8 mouse cellular contexts compared by ENCODE assay signal in the genomic region with DNA sequence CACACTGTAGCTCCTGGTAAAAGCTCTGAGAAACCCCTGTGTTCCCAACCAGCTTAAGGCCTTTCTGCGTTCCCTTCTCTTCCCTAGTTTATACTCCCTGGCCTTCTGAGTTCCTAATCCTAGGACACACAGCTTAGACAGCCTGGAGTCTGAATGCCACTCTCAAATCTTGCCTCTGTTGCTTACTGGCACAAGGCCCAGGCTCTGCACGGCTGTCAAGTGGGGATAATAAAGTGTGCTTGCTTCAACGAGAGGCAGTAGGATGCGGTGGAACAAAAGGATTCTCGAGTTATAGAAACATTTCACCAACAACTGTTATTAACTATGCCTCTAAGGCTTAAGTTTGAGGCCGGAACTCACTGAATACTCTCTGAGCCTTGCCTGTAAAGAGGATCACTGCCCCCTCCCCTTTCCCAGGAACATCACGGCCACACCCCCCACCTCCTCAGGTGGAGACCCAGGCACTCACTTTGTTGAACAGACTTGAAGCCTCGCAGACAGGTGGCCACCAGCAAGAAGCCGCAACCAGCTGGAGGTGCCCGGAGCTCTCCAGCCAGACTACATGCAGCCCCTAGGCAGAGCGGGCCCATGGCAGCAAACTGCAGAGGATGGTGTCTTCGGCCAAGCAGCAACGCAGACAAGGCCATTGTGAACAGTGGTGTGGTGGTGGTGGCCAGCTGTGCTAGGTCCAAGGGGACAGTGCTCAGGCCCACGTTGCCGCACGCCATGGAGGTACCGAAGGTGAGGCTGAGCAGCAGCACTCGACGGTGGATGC. TPM values are rescaled to one million over a fixed set of nuclear protein-coding genes. Genes with fewer than 3 reads are reported as not detected.
DNase-seq lines count a peak whose midpoint lies in the region; ATAC-seq lines count a peak whose summit lies in the region.

No protein-coding gene starts in this region.

- H3K4me3 ChIP-seq in forebrain, embryonic 14.5 days (ENCODE audit: low read depth, low read length): peak overlapping the region; percentile 59
- H3K4me3 ChIP-seq in midbrain, embryonic 13.5 days (replicated peaks): peak overlapping the region; percentile 64

- ATAC-seq in forebrain, embryonic 14.5 days: no peak
- ATAC-seq in midbrain, embryonic 13.5 days: peak; percentile 27

- DNase-seq in layer of hippocampus, adult 11-12 months (ENCODE audit: low spot score): peak; percentile 52
- no peak for DNase-seq in layer of hippocampus, adult 9-11 months
- peak; percentile 64 to 71 for DNase-seq in adrenal gland, postnatal 36 days
- DNase-seq in forebrain, embryonic 14.5 days (ENCODE audit: low spot score): peak; percentile 79
- DNase-seq in layer of hippocampus, postnatal 36 days: peak; percentile 43 to 51
- no peak for DNase-seq in thymus, postnatal 25 days
- no peak for DNase-seq in urinary bladder, postnatal 25 days (ENCODE audit: low spot score)

- WGBS in forebrain, embryonic 14.5 days: 10% methylated on average over 19 of the region's 19 CpGs
- WGBS in midbrain, embryonic 13.5 days: 14% methylated on average over 19 of the region's 19 CpGs

- peak overlapping the region; percentile 73 for H3K9ac ChIP-seq in forebrain, embryonic 14.5 days (ENCODE audit: low read length)
- H3K9ac ChIP-seq in midbrain, embryonic 13.5 days (replicated peaks): peak overlapping the region; percentile 75

- no peaks in the 10 kb centered on the region for H3K27me3 ChIP-seq in forebrain, embryonic 14.5 days (replicated peaks; ENCODE audit: control insufficient read depth, insufficient read depth, low read length)
- H3K27me3 ChIP-seq in midbrain, embryonic 13.5 days: peaks cover 8% of the 10 kb centered on the region; the same call in 1 of the 2 replicates

- 0 out of 2 replicates have a peak, but pooled peaks cover under 1% of the 10 kb centered on the region for H3K36me3 ChIP-seq in forebrain, embryonic 14.5 days (ENCODE audit: control insufficient read depth, insufficient read depth, low read length)
- H3K36me3 ChIP-seq in midbrain, embryonic 13.5 days: peaks cover 6% of the 10 kb centered on the region; the same call in 1 of the 2 replicates

- peak overlapping the region; percentile 96 for H3K4me2 ChIP-seq in forebrain, embryonic 14.5 days (ENCODE audit: low read length)
- H3K4me2 ChIP-seq in midbrain, embryonic 13.5 days (replicated peaks): peak overlapping the region; percentile 89

- H3K4me1 ChIP-seq in forebrain, embryonic 14.5 days (ENCODE audit: control insufficient read depth, insufficient read depth, low read length): peaks cover 15% of the 10 kb centered on the region
- peaks cover 46% of the 10 kb centered on the region for H3K4me1 ChIP-seq in midbrain, embryonic 13.5 days (replicated peaks)

- H3K27ac ChIP-seq in forebrain, embryonic 14.5 days (ENCODE audit: low read depth, low read length): no peak overlapping the region
- H3K27ac ChIP-seq in midbrain, embryonic 13.5 days: 0 out of 2 replicates have a peak overlapping the region, but pooled peaks have one; percentile 10

- H3K9me3 ChIP-seq in forebrain, embryonic 14.5 days (replicated peaks; ENCODE audit: control insufficient read depth, low read length): no peaks in the 10 kb centered on the region
- no peaks in the 10 kb centered on the region for H3K9me3 ChIP-seq in midbrain, embryonic 13.5 days

RNA-seq across cellular contexts. Expression of a gene that starts 2.2 kb away (rescaled TPM):
- 1 to 10 TPM; 5.5 to 7.2 TPM for total RNA-seq in adrenal gland, postnatal 36 days (2021)
- polyA plus RNA-seq in forebrain, embryonic 14.5 days (2014; fragmentation: Nextera tagmentation; extraction: Ambion mirVana): 8.0 and 10.6 TPM in 2 replicates
- total RNA-seq in layer of hippocampus, postnatal 36 days (2021): 10 to 100 TPM; 16.1 to 17.1 TPM
- polyA plus RNA-seq in midbrain, embryonic 13.5 days (2015; fragmentation: Nextera tagmentation; extraction: Ambion mirVana): 10.3 TPM in 2 replicates

RNA-seq across cellular contexts. Expression of a gene that starts 17.2 kb away (rescaled TPM):
- total RNA-seq in adrenal gland, postnatal 36 days (2021): 1 to 10 TPM; 4.0 to 6.0 TPM
- polyA plus RNA-seq in forebrain, embryonic 14.5 days (2014; fragmentation: Nextera tagmentation; extraction: Ambion mirVana): 29.3 and 35.8 TPM in 2 replicates
- 10 to 100 TPM; 24.1 to 26.7 TPM for total RNA-seq in layer of hippocampus, postnatal 36 days (2021)
- 39.2 and 39.8 TPM in 2 replicates for polyA plus RNA-seq in midbrain, embryonic 13.5 days (2015; fragmentation: Nextera tagmentation; extraction: Ambion mirVana)

RNA-seq across cellular contexts. Expression of a gene that starts 17.4 kb away (rescaled TPM):
- total RNA-seq in adrenal gland, postnatal 36 days (2021): under 1 TPM; 0.60 to 0.63 TPM
- 0.16 and 0.36 TPM in 2 replicates for polyA plus RNA-seq in forebrain, embryonic 14.5 days (2014; fragmentation: Nextera tagmentation; extraction: Ambion mirVana)
- total RNA-seq in layer of hippocampus, postnatal 36 days (2021): under 1 TPM; 0.55 to 0.56 TPM
- polyA plus RNA-seq in midbrain, embryonic 13.5 days (2015; fragmentation: Nextera tagmentation; extraction: Ambion mirVana): 0.54 and 0.67 TPM in 2 replicates

RNA-seq across cellular contexts. Expression of a gene that starts 19.7 kb away (rescaled TPM):
- 100 to 1,000 TPM; 131 to 132 TPM for total RNA-seq in adrenal gland, postnatal 36 days (2021)
- polyA plus RNA-seq in forebrain, embryonic 14.5 days (2014; fragmentation: Nextera tagmentation; extraction: Ambion mirVana): 19.7 TPM in 2 replicates
- total RNA-seq in layer of hippocampus, postnatal 36 days (2021): 10 to 100 TPM; 14.5 to 18.3 TPM
- 16.6 and 20.3 TPM in 2 replicates for polyA plus RNA-seq in midbrain, embryonic 13.5 days (2015; fragmentation: Nextera tagmentation; extraction: Ambion mirVana)

RNA-seq across cellular contexts. Expression of a gene that starts 48.6 kb away (rescaled TPM):
- 1 to 10 TPM; 2.2 to 2.5 TPM for total RNA-seq in adrenal gland, postnatal 36 days (2021)
- 7.4 and 11.1 TPM in 2 replicates for polyA plus RNA-seq in forebrain, embryonic 14.5 days (2014; fragmentation: Nextera tagmentation; extraction: Ambion mirVana)
- 10 to 100 TPM; 75.7 to 80.7 TPM for total RNA-seq in layer of hippocampus, postnatal 36 days (2021)
- 12.7 and 14.9 TPM in 2 replicates for polyA plus RNA-seq in midbrain, embryonic 13.5 days (2015; fragmentation: Nextera tagmentation; extraction: Ambion mirVana)

Comparison
In these comparisons a context has a peak if more than half of its experiments do, and no peak if none do; other contexts are left out.
1. DNase-seq: peak in layer of hippocampus, adult 11-12 months (single experiment), adrenal gland, postnatal 36 days (2 of 2), forebrain, embryonic 14.5 days (single experiment) and layer of hippocampus, postnatal 36 days (2 of 2); none in layer of hippocampus, adult 9-11 months (single experiment), thymus, postnatal 25 days (single experiment) and urinary bladder, postnatal 25 days (single experiment).